Mouse (Mus musculus) heart, embryonic 12.5 days (tissue): Measurements from ENCODE around the gene Epha4. TPM values are rescaled to one million over a fixed set of nuclear protein-coding genes. Genes with fewer than 3 reads are reported as not detected.

Experiments used
- ATAC-seq: fragments of 200-750 bp; cut with Nextera tagmentation; 2 replicates; pipeline ENCODE4 v1.8.0; 2017; ENCODE audit warnings: moderate TSS enrichment, moderate library complexity; ENCODE audit not compliant: insufficient number of reproducible peaks, low FRiP score
- H3K27ac ChIP-seq: fragments of 300-500 bp; sonication (generic); 2 replicates; pipeline ENCODE4 v1.5.1; 2016; ENCODE audit warnings: mild to moderate bottlenecking, moderate library complexity; ENCODE audit not compliant: poor library complexity, severe bottlenecking
- H3K27me3 ChIP-seq: fragments of 300-500 bp; sonication (generic); replicated peaks from 2 replicates; pipeline ENCODE4 v1.6.1; 2016; ENCODE audit warnings: mild to moderate bottlenecking, moderate library complexity
- H3K36me3 ChIP-seq: fragments of 300-500 bp; sonication (generic); 2 replicates; pipeline ENCODE4 v1.6.1; 2016; ENCODE audit warnings: mild to moderate bottlenecking, moderate library complexity
- H3K4me1 ChIP-seq: fragments of 300-500 bp; sonication (generic); replicated peaks from 2 replicates; pipeline ENCODE4 v1.6.1; 2016; ENCODE audit warnings: mild to moderate bottlenecking
- H3K4me2 ChIP-seq: fragments of 300-500 bp; sonication (generic); 2 replicates; pipeline ENCODE4 v1.6.1; 2016; ENCODE audit warnings: mild to moderate bottlenecking, moderate library complexity
- H3K4me3 ChIP-seq: fragments of 300-500 bp; sonication (generic); 2 replicates; pipeline ENCODE4 v1.5.1; 2016; ENCODE audit warnings: mild to moderate bottlenecking
- H3K9ac ChIP-seq: fragments of 300-500 bp; sonication (generic); 2 replicates; pipeline ENCODE4 v1.6.1; 2016; ENCODE audit warnings: mild to moderate bottlenecking, moderate library complexity
- H3K9me3 ChIP-seq: fragments of 300-500 bp; sonication (generic); replicated peaks from 2 replicates; pipeline ENCODE4 v1.6.1; 2016; ENCODE audit warnings: mild to moderate bottlenecking, moderate library complexity
- WGBS: fragments of 180-500 bp; shearing (Covaris S2); methylation state at CpG from one replicate; pipeline ENCODE4 v1.1.7; 2016; 5-methylcytosine and 5-hydroxymethylcytosine counted together
- polyA plus RNA-seq: library from polyadenylated mRNA; unstranded; fragments of >200 nt; fragmentation: Nextera tagmentation; extraction: Ambion mirVana; gene quantifications from 2 replicates; pipeline ENCODE4 v1.2.1, GENCODE M21; 2016

Epha4 gene
- polyA plus RNA-seq, 1 experiment from 2014 or later = 6.2 TPM

DNA sequence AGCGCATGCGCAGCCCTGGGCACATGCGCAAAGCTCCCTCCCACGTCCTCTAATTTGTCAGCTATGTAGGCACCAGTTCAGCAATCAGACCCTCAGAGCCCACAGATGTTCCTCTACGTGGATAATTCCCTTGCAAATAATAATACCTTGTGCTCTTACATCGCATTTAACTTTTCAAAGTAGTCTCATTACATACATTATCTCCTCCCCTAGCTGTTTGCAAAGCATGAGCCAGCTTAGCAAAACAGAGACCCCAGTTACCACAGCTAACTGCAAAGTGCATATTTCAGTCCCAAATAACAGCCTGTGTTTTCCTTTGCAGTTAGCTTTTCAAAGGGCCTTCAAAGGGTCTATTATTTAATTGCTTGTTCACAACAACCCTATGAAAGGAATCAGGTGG is 123.3 kb downstream of the Epha4 start:
- no peak overlapping the region for H3K27ac ChIP-seq

DNA sequence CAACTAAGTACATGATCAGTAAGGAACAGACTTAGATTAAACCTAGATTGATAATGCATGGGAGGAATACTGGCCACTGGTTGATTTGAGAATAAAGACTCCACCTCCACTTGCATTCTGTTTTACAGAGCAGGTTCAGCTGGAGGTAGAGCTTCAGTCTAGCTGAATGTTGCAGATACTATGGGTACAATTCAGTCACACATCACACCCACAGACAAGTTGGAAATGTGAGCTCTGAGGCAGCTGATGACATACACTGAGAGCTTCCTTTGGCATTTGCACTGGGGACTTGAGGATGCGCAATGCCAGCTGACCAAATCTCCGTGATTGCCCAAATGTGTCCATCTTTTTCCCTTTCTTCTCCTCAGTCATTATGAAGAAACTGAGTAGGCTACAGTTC is 125.8 kb downstream of the Epha4 start:
- 81% methylated on average over 2 of the region's 2 CpGs for WGBS
- ATAC-seq = no peak
- no peak overlapping the region for H3K9ac ChIP-seq
- no peaks in the 10 kb centered on the region for H3K36me3 ChIP-seq
- H3K4me2 ChIP-seq = no peak overlapping the region
- H3K9me3 ChIP-seq = no peaks in the 10 kb centered on the region
- peaks cover 20% of the 10 kb centered on the region; the same call in 1 of the 2 replicates for H3K27me3 ChIP-seq
- H3K27ac ChIP-seq = no peak overlapping the region
- no peak overlapping the region for H3K4me3 ChIP-seq
- peaks cover 28% of the 10 kb centered on the region for H3K4me1 ChIP-seq

More for the DNA sequence above, 123.3 kb downstream of the Epha4 start:
- Histone ChIP-seq H3K9ac (no peak overlapping the region), H3K4me3 (no peak overlapping the region), H3K27me3 (peaks cover 11% of the 10 kb centered on the region; the same call in 1 of the 2 replicates), H3K9me3 (no peaks in the 10 kb centered on the region), H3K4me1 (peaks cover 23% of the 10 kb centered on the region), H3K36me3 (no peaks in the 10 kb centered on the region), H3K4me2 (no peak overlapping the region)
- ATAC-seq = no peak
- WGBS = 78% methylated on average over 6 of the region's 6 CpGs

GRCm38 (mm10) chr1:77388556-77388955 is 126.3 kb downstream of the Epha4 start:
- Histone ChIP-seq H3K9me3 (no peaks in the 10 kb centered on the region), H3K27ac (no peak overlapping the region), H3K36me3 (no peaks in the 10 kb centered on the region), H3K9ac (no peak overlapping the region), H3K4me2 (no peak overlapping the region), H3K4me1 (peaks cover 32% of the 10 kb centered on the region), H3K4me3 (no peak overlapping the region), H3K27me3 (peaks cover 20% of the 10 kb centered on the region; the same call in 1 of the 2 replicates)
- ATAC-seq = no peak
- 42% methylated on average over 4 of the region's 4 CpGs for WGBS

DNA sequence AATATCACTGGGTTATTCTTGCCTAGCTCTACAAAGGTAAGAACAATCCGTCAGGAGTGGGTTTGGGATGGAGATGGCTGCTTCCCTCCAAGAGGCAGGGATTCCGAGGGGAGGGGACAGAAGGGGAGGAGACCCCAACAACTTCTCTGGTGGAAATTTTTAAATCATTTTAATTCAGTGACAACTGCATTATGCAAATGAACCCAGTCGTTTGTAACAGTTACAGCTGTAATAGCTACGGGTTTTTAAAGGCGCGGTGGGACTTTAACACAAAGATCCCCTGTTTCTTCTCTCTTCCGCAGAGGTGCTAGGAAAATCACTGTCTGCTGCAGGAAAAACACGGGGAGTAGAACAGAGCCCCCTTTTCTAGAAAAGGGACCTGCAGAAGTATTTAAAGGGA is 129.3 kb downstream of the Epha4 start:
- Histone ChIP-seq H3K36me3 (peaks cover 3% of the 10 kb centered on the region; the same call in 1 of the 2 replicates), H3K27ac (no peak overlapping the region), H3K9ac (no peak overlapping the region), H3K27me3 (peaks cover 27% of the 10 kb centered on the region; the same call in 1 of the 2 replicates), H3K4me2 (no peak overlapping the region), H3K4me3 (no peak overlapping the region), H3K9me3 (no peaks in the 10 kb centered on the region), H3K4me1 (peaks cover 28% of the 10 kb centered on the region)
- 67% methylated on average over 8 of the region's 8 CpGs for WGBS
- ATAC-seq = no peak

DNA sequence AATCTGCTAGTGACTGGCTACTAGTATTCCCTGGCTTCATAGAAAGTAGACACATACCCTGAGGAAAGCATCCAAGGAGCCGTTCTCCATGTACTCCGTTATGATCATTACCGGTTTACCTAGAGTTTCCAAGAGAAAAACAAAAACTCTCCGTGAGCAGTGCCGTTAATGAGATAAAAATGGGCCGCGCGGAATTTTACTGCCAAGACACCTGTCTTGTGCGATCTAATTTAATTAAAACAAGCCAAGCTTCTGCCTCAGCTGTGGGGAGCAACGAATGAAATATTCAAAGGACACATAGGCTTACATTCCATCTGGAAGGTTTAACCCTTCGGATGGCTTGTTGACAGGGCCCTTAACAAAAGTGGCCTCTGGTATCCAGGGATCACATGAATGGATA is 131.4 kb downstream of the Epha4 start:
- peaks cover 3% of the 10 kb centered on the region; the same call in 1 of the 2 replicates for H3K36me3 ChIP-seq
- ATAC-seq = no peak
- no peak overlapping the region for H3K4me3 ChIP-seq
- 70% methylated on average over 11 of the region's 11 CpGs for WGBS
- no peak overlapping the region for H3K4me2 ChIP-seq
- H3K4me1 ChIP-seq = peaks cover 16% of the 10 kb centered on the region
- no peak overlapping the region for H3K27ac ChIP-seq
- H3K9me3 ChIP-seq = no peaks in the 10 kb centered on the region
- no peak overlapping the region for H3K9ac ChIP-seq
- peaks cover 16% of the 10 kb centered on the region; the same call in 1 of the 2 replicates for H3K27me3 ChIP-seq

- WGBS = 85% methylated on average over 8 of the region's 8 CpGs
These were observed 137.3 kb downstream of the Epha4 start for GRCm38 (mm10) chr1:77377550-77377980.

DNA sequence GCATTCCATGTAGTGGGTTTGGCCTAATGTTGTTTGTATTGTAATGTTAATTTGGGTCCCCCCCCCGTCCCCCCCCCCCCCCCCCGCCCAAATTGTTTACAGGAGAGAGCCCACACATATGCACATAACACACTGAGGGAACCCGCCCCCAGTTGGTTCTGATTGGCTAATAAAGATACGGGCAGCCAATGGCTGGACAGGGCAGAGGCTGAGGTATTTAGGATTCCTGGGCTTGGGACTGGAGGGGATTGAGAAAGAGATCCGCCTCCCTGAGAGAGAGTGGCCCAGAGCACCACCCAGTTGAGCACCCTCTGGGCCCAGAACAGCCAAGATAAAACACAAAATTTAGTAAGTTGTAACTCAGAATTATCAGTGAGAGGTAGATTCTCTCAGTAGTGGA is 140.8 kb downstream of the Epha4 start:
- 69% methylated on average over 5 of the region's 5 CpGs for WGBS
- H3K36me3 ChIP-seq = peaks cover 8% of the 10 kb centered on the region; the same call in 1 of the 2 replicates
- no peak for ATAC-seq

More at GRCm38 (mm10) chr1:77377550-77377980, 137.3 kb downstream of the Epha4 start:
- 0 out of 2 replicates have a peak, but pooled peaks cover 5% of the 10 kb centered on the region for H3K27me3 ChIP-seq
- no peaks in the 10 kb centered on the region for H3K4me1 ChIP-seq
- no peak for ATAC-seq
- H3K9ac ChIP-seq = no peak overlapping the region
- peaks cover 8% of the 10 kb centered on the region; the same call in 1 of the 2 replicates for H3K36me3 ChIP-seq
- no peaks in the 10 kb centered on the region for H3K9me3 ChIP-seq
- H3K4me2 ChIP-seq = no peak overlapping the region
- H3K27ac ChIP-seq = no peak overlapping the region
- no peak overlapping the region for H3K4me3 ChIP-seq

GRCm38 (mm10) chr1:77370921-77371320 is 144.0 kb downstream of the Epha4 start:
- WGBS = 68% methylated on average over 7 of the region's 7 CpGs
- Histone ChIP-seq H3K27ac (no peak overlapping the region), H3K4me1 (0 out of 2 replicates have a peak, but pooled peaks cover 3% of the 10 kb centered on the region), H3K36me3 (peaks cover 4% of the 10 kb centered on the region; the same call in 1 of the 2 replicates), H3K4me2 (no peak overlapping the region), H3K9me3 (no peaks in the 10 kb centered on the region), H3K4me3 (no peak overlapping the region), H3K9ac (no peak overlapping the region), H3K27me3 (no peaks in the 10 kb centered on the region)
- no peak for ATAC-seq

More for the DNA sequence above, 140.8 kb downstream of the Epha4 start:
- no peak overlapping the region for H3K27ac ChIP-seq
- no peaks in the 10 kb centered on the region for H3K27me3 ChIP-seq
- no peak overlapping the region for H3K4me3 ChIP-seq
- 0 out of 2 replicates have a peak, but pooled peaks cover 2% of the 10 kb centered on the region for H3K4me1 ChIP-seq
- H3K9me3 ChIP-seq = no peaks in the 10 kb centered on the region
- no peak overlapping the region for H3K4me2 ChIP-seq
- H3K9ac ChIP-seq = no peak overlapping the region

DNA sequence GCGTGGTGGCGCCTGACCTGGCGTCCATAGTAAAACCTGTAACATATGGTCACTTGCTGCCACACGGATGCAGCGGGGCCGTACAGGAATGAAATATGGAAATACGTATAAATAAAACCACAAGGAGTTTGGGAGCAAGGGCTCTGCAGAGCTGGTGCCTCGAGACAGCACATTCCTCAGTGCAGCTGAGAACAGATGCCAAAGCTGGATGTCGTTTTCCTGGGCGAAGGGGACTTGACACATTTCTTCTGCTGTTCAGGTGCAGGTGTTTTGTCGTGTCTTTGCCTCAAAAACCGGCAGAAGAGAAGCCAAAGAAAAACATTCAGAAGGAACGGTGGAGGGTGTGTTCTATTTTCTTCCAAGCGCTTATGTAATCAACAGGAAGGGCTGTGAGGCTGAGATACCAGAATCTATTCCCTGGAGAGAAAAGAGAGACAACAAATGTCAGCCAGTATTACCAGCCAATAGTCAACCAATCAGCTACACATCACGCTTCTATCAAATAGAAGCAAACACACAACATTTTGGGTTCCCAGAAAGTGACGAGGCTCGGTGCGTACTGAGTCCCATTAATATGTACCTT is 145.5 kb downstream of the Epha4 start:
- no peaks in the 10 kb centered on the region for H3K9me3 ChIP-seq
- H3K27ac ChIP-seq = no peak overlapping the region; the same call in 1 of the 2 replicates
- peaks cover 4% of the 10 kb centered on the region; the same call in 1 of the 2 replicates for H3K36me3 ChIP-seq
- no peak overlapping the region for H3K9ac ChIP-seq
- 0 out of 2 replicates have a peak, but pooled peaks cover 3% of the 10 kb centered on the region for H3K4me1 ChIP-seq
- no peak for ATAC-seq
- 65% methylated on average over 18 of the region's 18 CpGs for WGBS
- no peak overlapping the region for H3K4me3 ChIP-seq
- no peaks in the 10 kb centered on the region for H3K27me3 ChIP-seq
- H3K4me2 ChIP-seq = no peak overlapping the region

DNA sequence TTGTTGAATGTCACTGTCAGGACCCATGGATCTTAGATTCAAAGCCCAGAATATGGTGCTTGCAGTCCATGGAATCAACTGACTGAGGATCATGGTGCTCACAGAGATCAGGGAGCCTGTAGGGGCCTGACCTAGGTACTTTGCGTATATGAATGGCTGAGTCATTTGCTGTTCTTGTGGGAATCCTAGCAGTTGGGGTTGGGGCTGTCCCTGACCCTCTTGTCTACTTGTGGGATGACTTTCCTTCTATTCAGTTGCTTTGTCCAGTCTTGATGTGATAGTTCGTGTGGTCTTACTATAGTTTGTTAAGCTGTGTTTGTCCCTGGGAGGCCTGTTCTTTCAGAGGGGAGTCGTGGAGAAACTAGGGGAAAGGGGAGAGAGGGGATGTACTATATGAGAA is 149.0 kb downstream of the Epha4 start:
- no peak for ATAC-seq
- Histone ChIP-seq H3K9ac (no peak overlapping the region), H3K4me1 (0 out of 2 replicates have a peak, but pooled peaks cover 3% of the 10 kb centered on the region), H3K9me3 (no peaks in the 10 kb centered on the region), H3K4me2 (no peak overlapping the region), H3K4me3 (no peak overlapping the region), H3K36me3 (no peaks in the 10 kb centered on the region), H3K27ac (no peak overlapping the region), H3K27me3 (no peaks in the 10 kb centered on the region)
- WGBS = 79% methylated on average over 3 of the region's 3 CpGs

- Histone ChIP-seq H3K36me3 (no peaks in the 10 kb centered on the region), H3K9ac (no peak overlapping the region), H3K27me3 (no peaks in the 10 kb centered on the region), H3K27ac (no peak overlapping the region), H3K4me2 (no peak overlapping the region), H3K4me1 (0 out of 2 replicates have a peak, but pooled peaks cover 3% of the 10 kb centered on the region), H3K9me3 (no peaks in the 10 kb centered on the region), H3K4me3 (no peak overlapping the region)
- WGBS = 76% methylated on average over 3 of the region's 3 CpGs
- ATAC-seq = no peak
These were observed 150.3 kb downstream of the Epha4 start for GRCm38 (mm10) chr1:77364596-77364995.
